Mouse (Mus musculus): ENCODE measurements at regions not wholly inside any gene's neighbourhood (a gene's known extent, or its start where the extent isn't known, plus 50 kb on each side); places are given as distances from the start of the nearest gene placed in this dataset.
"Not testable (repeated sequence)": the region's sequence is repeated elsewhere in the genome, so short reads cannot be mapped to it uniquely, and the experiment has no call there.

GRCm38 (mm10) chr12:115008434-115008833, 1039.1 kb upstream of the Zfp386 start:
- Histone ChIP-seq H3K4me3 (replicated peaks) (no peak overlapping the region), H3K4me1 (no peaks in the 10 kb centered on the region), H3K36me3 (no peaks in the 10 kb centered on the region), H3K9me3 (replicated peaks) (peaks cover 4% of the 10 kb centered on the region; the same call in 1 of the 2 replicates), H3K4me2 (no peak overlapping the region), H3K27ac (no peak overlapping the region), H3K27me3 (no peaks in the 10 kb centered on the region), H3K9ac (no peak overlapping the region)
- ATAC-seq (replicated peaks; ENCODE audit: low FRiP score): no peak
- 54% methylated on average over 2 of the region's 2 CpGs for WGBS

GRCm38 (mm10) chr12:115012751-115013150, 1034.8 kb upstream of the Zfp386 start:
- WGBS: 86% methylated on average over 3 of the region's 3 CpGs
- Histone ChIP-seq H3K27me3 (no peaks in the 10 kb centered on the region), H3K36me3 (no peaks in the 10 kb centered on the region), H3K9ac (no peak overlapping the region), H3K4me3 (replicated peaks) (no peak overlapping the region), H3K4me2 (no peak overlapping the region), H3K27ac (no peak overlapping the region), H3K9me3 (replicated peaks) (no peaks in the 10 kb centered on the region; the same call in 1 of the 2 replicates), H3K4me1 (no peaks in the 10 kb centered on the region)
- no peak for ATAC-seq (replicated peaks; ENCODE audit: low FRiP score)

GRCm38 (mm10) chr12:115023742-115024141, 1023.8 kb upstream of the Zfp386 start:
- 84% methylated on average over 1 of the region's 1 CpGs for WGBS
- H3K4me2 ChIP-seq: no peak overlapping the region

GRCm38 (mm10) chr12:115034438-115035129, 1012.9 kb upstream of the Zfp386 start:
- H3K36me3 ChIP-seq: no peaks in the 10 kb centered on the region
- H3K27me3 ChIP-seq: no peaks in the 10 kb centered on the region
- WGBS: 75% methylated on average over 3 of the region's 3 CpGs
- H3K4me3 ChIP-seq (replicated peaks): no peak overlapping the region
- H3K4me2 ChIP-seq: no peak overlapping the region
- peaks cover 11% of the 10 kb centered on the region for H3K9me3 ChIP-seq (replicated peaks)
- no peak for ATAC-seq (replicated peaks; ENCODE audit: low FRiP score)
- H3K9ac ChIP-seq: no peak overlapping the region
- H3K27ac ChIP-seq: no peak overlapping the region
- H3K4me1 ChIP-seq: no peaks in the 10 kb centered on the region

More at GRCm38 (mm10) chr12:115023742-115024141, 1023.8 kb upstream of the Zfp386 start:
- Histone ChIP-seq H3K36me3 (no peaks in the 10 kb centered on the region), H3K27ac (no peak overlapping the region), H3K4me3 (replicated peaks) (no peak overlapping the region), H3K4me1 (no peaks in the 10 kb centered on the region), H3K27me3 (no peaks in the 10 kb centered on the region), H3K9me3 (replicated peaks) (no peaks in the 10 kb centered on the region; the same call in 1 of the 2 replicates), H3K9ac (no peak overlapping the region)
- no peak for ATAC-seq (replicated peaks; ENCODE audit: low FRiP score)

GRCm38 (mm10) chr12:115055080-115055479, 992.4 kb upstream of the Zfp386 start:
- ATAC-seq (replicated peaks; ENCODE audit: low FRiP score): no peak
- WGBS: 78% methylated on average over 4 of the region's 4 CpGs
- no peak overlapping the region for H3K9ac ChIP-seq
- no peak overlapping the region for H3K4me3 ChIP-seq (replicated peaks)
- H3K27ac ChIP-seq: no peak overlapping the region
- 0 out of 2 replicates have a peak, but pooled peaks cover 2% of the 10 kb centered on the region for H3K9me3 ChIP-seq (replicated peaks)
- H3K27me3 ChIP-seq: no peaks in the 10 kb centered on the region
- H3K4me1 ChIP-seq: no peaks in the 10 kb centered on the region
- H3K36me3 ChIP-seq: no peaks in the 10 kb centered on the region
- H3K4me2 ChIP-seq: no peak overlapping the region

GRCm38 (mm10) chr12:115059954-115060353, 987.6 kb upstream of the Zfp386 start:
- not testable (repeated sequence) for H3K9ac ChIP-seq; H3K27me3 ChIP-seq; H3K27ac ChIP-seq; ATAC-seq (replicated peaks; ENCODE audit: low FRiP score); H3K4me3 ChIP-seq (replicated peaks); H3K4me2 ChIP-seq; H3K9me3 ChIP-seq (replicated peaks); H3K4me1 ChIP-seq; H3K36me3 ChIP-seq

GRCm38 (mm10) chr12:115067251-115067650, 980.3 kb upstream of the Zfp386 start:
- H3K36me3 ChIP-seq: no peaks in the 10 kb centered on the region
- no peak overlapping the region for H3K4me3 ChIP-seq (replicated peaks)
- WGBS: 85% methylated on average over 2 of the region's 2 CpGs
- H3K4me1 ChIP-seq: no peaks in the 10 kb centered on the region
- 0 out of 2 replicates have a peak, but pooled peaks cover 3% of the 10 kb centered on the region for H3K9me3 ChIP-seq (replicated peaks)
- H3K4me2 ChIP-seq: no peak overlapping the region
- H3K27me3 ChIP-seq: no peaks in the 10 kb centered on the region
- ATAC-seq (replicated peaks; ENCODE audit: low FRiP score): no peak
- H3K9ac ChIP-seq: no peak overlapping the region
- no peak overlapping the region for H3K27ac ChIP-seq

- ATAC-seq (replicated peaks; ENCODE audit: low FRiP score); H3K9ac ChIP-seq; H3K9me3 ChIP-seq (replicated peaks); H3K4me1 ChIP-seq; H3K36me3 ChIP-seq; H3K4me2 ChIP-seq; H3K4me3 ChIP-seq (replicated peaks); H3K27me3 ChIP-seq; H3K27ac ChIP-seq: not testable (repeated sequence)
- WGBS: 66% methylated on average over 2 of the region's 2 CpGs
Observed at GRCm38 (mm10) chr12:115091460-115091859, 956.1 kb upstream of the Zfp386 start.

- no peak overlapping the region for H3K4me3 ChIP-seq (replicated peaks)
- no peaks in the 10 kb centered on the region for H3K36me3 ChIP-seq
- no peak overlapping the region for H3K27ac ChIP-seq
- H3K27me3 ChIP-seq: no peaks in the 10 kb centered on the region
- ATAC-seq (replicated peaks; ENCODE audit: low FRiP score): no peak
- no peak overlapping the region for H3K9ac ChIP-seq
- no peak overlapping the region for H3K4me2 ChIP-seq
- H3K4me1 ChIP-seq: no peaks in the 10 kb centered on the region
- peaks cover 10% of the 10 kb centered on the region; the same call in 1 of the 2 replicates for H3K9me3 ChIP-seq (replicated peaks)
Observed at GRCm38 (mm10) chr12:115109742-115110141, 937.8 kb upstream of the Zfp386 start.

- H3K4me1 ChIP-seq; H3K9ac ChIP-seq; ATAC-seq (replicated peaks; ENCODE audit: low FRiP score); H3K4me3 ChIP-seq (replicated peaks); H3K27ac ChIP-seq; H3K27me3 ChIP-seq; H3K9me3 ChIP-seq (replicated peaks); H3K4me2 ChIP-seq; H3K36me3 ChIP-seq: not testable (repeated sequence)
- 78% methylated on average over 4 of the region's 4 CpGs for WGBS
Observed at GRCm38 (mm10) chr12:115119134-115119826, 928.2 kb upstream of the Zfp386 start.

- WGBS: 58% methylated on average over 1 of the region's 1 CpGs
- H3K27me3 ChIP-seq: no peaks in the 10 kb centered on the region
- H3K27ac ChIP-seq: no peak overlapping the region
- no peaks in the 10 kb centered on the region for H3K4me1 ChIP-seq
- H3K9ac ChIP-seq: no peak overlapping the region
- ATAC-seq (replicated peaks; ENCODE audit: low FRiP score): no peak
- H3K9me3 ChIP-seq (replicated peaks): peaks cover under 1% of the 10 kb centered on the region; the same call in 1 of the 2 replicates
- no peak overlapping the region for H3K4me2 ChIP-seq
- no peak overlapping the region for H3K4me3 ChIP-seq (replicated peaks)
- no peaks in the 10 kb centered on the region for H3K36me3 ChIP-seq
Observed at GRCm38 (mm10) chr12:115121259-115121658, 926.3 kb upstream of the Zfp386 start.

- Histone ChIP-seq H3K9me3 (replicated peaks) (peaks cover 3% of the 10 kb centered on the region; the same call in 1 of the 2 replicates), H3K27me3 (no peaks in the 10 kb centered on the region), H3K27ac (no peak overlapping the region), H3K4me3 (replicated peaks) (no peak overlapping the region), H3K4me2 (no peak overlapping the region), H3K9ac (no peak overlapping the region), H3K4me1 (no peaks in the 10 kb centered on the region), H3K36me3 (no peaks in the 10 kb centered on the region)
- ATAC-seq (replicated peaks; ENCODE audit: low FRiP score): no peak
Observed at GRCm38 (mm10) chr12:115121899-115122298, 925.6 kb upstream of the Zfp386 start.
